Mouse (Mus musculus): ENCODE measurements at regions not wholly inside any gene's neighbourhood (a gene's known extent, or its start where the extent isn't known, plus 50 kb on each side); places are given as distances from the start of the nearest gene placed in this dataset.
"Not testable (repeated sequence)": the region's sequence is repeated elsewhere in the genome, so short reads cannot be mapped to it uniquely, and the experiment has no call there.

GRCm38 (mm10) chr17:7538402-7539087, 153.3 kb upstream of the Unc93a2 start:
- no peak for DNase-seq (ENCODE audit: low spot score)

DNA sequence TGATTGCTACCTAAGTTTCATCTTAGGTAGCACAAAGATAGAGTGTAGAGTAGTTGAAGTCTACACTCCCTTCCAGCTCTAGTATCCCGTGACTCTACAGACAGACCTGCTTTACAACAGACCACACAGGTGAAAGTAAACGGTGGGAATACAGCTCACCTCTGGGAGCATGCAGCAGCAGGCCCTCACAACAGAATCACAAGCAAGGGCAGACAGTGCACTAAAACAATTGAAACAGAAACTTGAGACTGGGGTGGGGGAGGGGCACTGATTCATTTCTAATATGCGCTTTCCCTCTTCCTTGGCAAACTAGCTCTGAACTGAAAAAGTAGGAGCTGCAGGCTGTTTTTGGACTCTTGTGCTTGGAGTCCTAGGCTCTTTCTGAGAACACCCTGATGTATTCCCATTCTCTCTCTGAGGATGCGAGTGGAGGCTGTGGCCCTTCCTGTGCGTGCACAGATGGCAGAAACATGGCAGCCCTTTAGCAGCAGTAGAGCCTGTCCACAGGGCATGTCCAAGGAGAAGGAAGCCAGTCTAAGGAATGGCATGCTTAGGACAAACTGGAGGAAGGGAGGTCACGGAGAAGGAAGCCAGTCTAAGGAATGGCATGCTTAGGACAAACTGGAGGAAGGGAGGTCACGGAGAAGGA, 152.5 kb upstream of the Unc93a2 start:
- DNase-seq (ENCODE audit: low spot score): no peak

GRCm38 (mm10) chr17:7537210-7537609, 151.9 kb upstream of the Unc93a2 start:
- peak; percentile 49 for DNase-seq (ENCODE audit: low spot score)

DNA sequence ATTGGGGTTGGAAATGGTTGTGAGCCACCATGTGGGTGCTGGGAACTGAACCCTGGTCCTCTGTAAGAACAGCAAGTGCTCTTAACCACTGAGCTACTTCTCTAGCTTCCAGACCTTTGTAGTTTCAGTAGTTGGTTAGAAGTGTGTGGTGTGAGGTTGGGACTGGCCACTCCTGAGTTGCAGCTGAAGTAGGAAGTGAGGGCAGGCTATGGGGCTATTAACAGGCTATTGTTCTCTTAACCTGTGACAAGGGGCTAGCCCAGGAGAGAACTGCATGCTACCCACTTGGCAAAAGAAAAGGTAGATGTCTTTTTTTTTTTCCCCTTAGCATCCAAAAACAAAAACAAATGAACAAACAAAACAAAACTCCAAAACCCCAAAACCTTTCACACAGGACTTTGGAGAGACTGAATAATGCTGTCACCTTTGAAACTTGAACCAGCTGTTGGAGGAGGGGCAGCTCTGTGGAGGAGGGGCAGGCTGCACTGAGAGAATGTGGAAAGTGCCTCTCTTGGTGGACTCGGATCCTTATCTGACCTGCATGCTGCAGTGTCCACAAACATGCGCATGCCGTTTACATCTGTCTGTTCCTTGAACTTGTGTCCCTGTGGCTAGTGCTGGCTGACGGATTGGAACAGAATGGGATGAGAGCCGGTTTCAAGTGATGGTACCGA, 149.3 kb upstream of the Unc93a2 start:
- no peak for DNase-seq (ENCODE audit: low spot score)

DNA sequence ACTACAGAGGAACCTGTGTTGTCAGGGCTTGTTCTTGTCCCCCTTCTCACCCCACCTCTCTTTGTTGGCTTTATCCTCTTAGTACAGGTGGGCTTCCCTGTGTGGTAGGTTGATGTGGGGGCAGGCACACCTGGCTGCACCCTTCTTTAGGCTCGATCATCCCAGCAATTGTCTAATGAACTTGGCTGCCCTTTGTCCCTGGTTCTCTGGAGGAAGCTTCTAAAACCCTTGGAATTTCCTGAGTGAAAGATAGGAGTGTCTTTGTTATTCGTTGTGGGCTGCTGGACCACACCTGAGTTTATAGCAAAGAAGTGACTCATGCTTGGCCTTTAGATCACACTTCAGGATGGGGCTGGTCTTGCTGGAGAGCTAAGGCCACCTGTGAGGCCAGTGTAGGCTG, 148.3 kb upstream of the Unc93a2 start:
- no peak for DNase-seq (ENCODE audit: low spot score)

GRCm38 (mm10) chr17:7532618-7533017, 147.4 kb upstream of the Unc93a2 start:
- DNase-seq (ENCODE audit: low spot score): peak; percentile 87

- DNase-seq (ENCODE audit: low spot score): no peak
Observed at GRCm38 (mm10) chr17:7529304-7529703, 144.0 kb upstream of the Unc93a2 start.

- DNase-seq (ENCODE audit: low spot score): no peak
Observed at GRCm38 (mm10) chr17:7527681-7528080, 142.4 kb upstream of the Unc93a2 start.

- not testable (repeated sequence) for DNase-seq (ENCODE audit: low spot score)
Observed at GRCm38 (mm10) chr17:7524497-7524896, 139.2 kb upstream of the Unc93a2 start.

DNA sequence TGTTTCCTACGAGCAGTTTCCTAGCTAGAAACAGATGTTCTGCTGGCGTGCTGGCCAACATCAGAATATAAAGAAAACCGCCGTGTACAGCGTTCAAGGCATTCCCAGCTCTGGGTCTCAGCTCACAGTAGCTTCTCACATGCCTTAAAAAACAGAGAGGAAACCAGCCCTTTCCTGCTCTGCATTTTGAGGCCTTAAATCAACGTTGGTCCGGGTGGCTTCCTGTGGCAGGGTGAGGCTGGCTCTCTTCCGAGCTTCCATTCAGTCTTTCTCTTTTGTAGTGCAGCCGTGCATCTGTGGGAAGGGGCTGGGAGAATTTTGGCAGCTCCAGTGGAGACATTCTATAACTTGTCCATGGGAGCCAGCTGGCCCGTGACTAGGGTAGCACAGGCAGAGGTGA, 135.9 kb upstream of the Unc93a2 start:
- DNase-seq (ENCODE audit: low spot score): no peak
